Mouse (Mus musculus) stomach, embryonic 16.5 days (tissue): ENCODE results near the gene Cpa3. TPM values are rescaled to one million over a fixed set of nuclear protein-coding genes. Genes with fewer than 3 reads are reported as not detected.
A peak's percentile ranks its signal among the peaks of the same experiment; 100 is the strongest.

ENCODE experiments used
- ATAC-seq: fragments of 200-750 bp; cut with Nextera tagmentation; 2 replicates; pipeline ENCODE4 v1.8.0; 2017; ENCODE audit warnings: moderate number of reproducible peaks, moderate TSS enrichment; ENCODE audit not compliant: insufficient read depth, low FRiP score
- H3K27ac ChIP-seq: fragments of 300-500 bp; sonication (generic); 2 replicates; pipeline ENCODE4 v1.5.1; 2014; ENCODE audit warnings: low read length
- H3K27me3 ChIP-seq: fragments of 300-500 bp; sonication (generic); 2 replicates; pipeline ENCODE4 v1.6.1; 2014; ENCODE audit warnings: low read length, control low read depth, mixed read lengths; ENCODE audit not compliant: control insufficient read depth, insufficient read depth
- H3K36me3 ChIP-seq: fragments of 300-500 bp; sonication (generic); 2 replicates; pipeline ENCODE4 v1.6.1; 2014; ENCODE audit warnings: low read length; ENCODE audit not compliant: control insufficient read depth, insufficient read depth
- H3K4me1 ChIP-seq: fragments of 300-500 bp; sonication (generic); 2 replicates; pipeline ENCODE4 v1.6.1; 2014; ENCODE audit warnings: low read length, control low read depth, mixed read lengths; ENCODE audit not compliant: control insufficient read depth, insufficient read depth
- H3K4me2 ChIP-seq: fragments of 300-500 bp; sonication (generic); 2 replicates; pipeline ENCODE4 v1.6.1; 2014; ENCODE audit warnings: low read depth, low read length, mixed read lengths
- H3K4me3 ChIP-seq: fragments of 300-500 bp; sonication (generic); replicated peaks from 2 replicates; pipeline ENCODE4 v1.5.1; 2014; ENCODE audit warnings: mild to moderate bottlenecking, low read length
- H3K9ac ChIP-seq: fragments of 300-500 bp; sonication (generic); 2 replicates; pipeline ENCODE4 v1.6.1; 2014; ENCODE audit warnings: low read length
- H3K9me3 ChIP-seq: fragments of 300-500 bp; sonication (generic); replicated peaks from 2 replicates; pipeline ENCODE4 v1.6.1; 2016; ENCODE audit warnings: low read length, control low read depth; ENCODE audit not compliant: control insufficient read depth
- WGBS: fragments of 180-500 bp; shearing (Covaris S2); extraction: QIAGEN DNeasy Blood & Tissue Kit; methylation state at CpG from one replicate; pipeline ENCODE4 v1.1.7; 2014; 5-methylcytosine and 5-hydroxymethylcytosine counted together
- polyA plus RNA-seq: library from polyadenylated mRNA; unstranded; fragments of >200 nt; fragmentation: Nextera tagmentation; extraction: Ambion mirVana; gene quantifications from 2 replicates; pipeline ENCODE4 v1.2.1, GENCODE M21; 2015

The Cpa3 gene
- polyA plus RNA-seq = 17.9 and 36.5 TPM in 2 replicates

GRCm38 (mm10) chr3:20242050-20242449 lies at the start of gene Cpa3:
Gene Cpa3, minus strand, starts transcription at chr3:20242181.
- no peak for ATAC-seq
- 72% methylated on average over 3 of the region's 3 CpGs for WGBS
- H3K36me3 ChIP-seq = no peaks in the 10 kb centered on the region

DNA sequence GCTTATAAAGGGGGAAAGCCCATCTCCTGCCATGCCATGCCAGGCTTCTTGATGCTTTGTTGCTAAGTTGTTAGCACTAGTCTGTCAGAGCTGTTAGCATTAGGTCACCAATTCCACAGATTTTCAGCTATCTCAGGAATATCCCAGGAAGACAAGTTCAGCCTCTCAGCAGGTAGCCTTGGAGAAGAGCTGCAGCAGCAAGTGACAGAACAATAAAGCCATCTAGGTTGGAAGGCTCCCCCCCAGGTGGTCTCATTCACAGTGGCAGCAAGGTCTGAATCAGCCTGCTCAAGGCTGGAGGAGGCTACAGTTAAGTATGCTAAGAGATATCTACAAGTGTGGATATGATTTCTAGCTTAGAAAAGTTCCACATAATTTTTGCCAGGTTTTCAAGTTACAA lies 49.4 kb upstream of the Cpa3 start:
- Histone ChIP-seq H3K36me3 (no peaks in the 10 kb centered on the region), H3K4me2 (no peak overlapping the region)
- ATAC-seq = no peak

More at GRCm38 (mm10) chr3:20242050-20242449, at the start of gene Cpa3:
- no peaks in the 10 kb centered on the region for H3K9me3 ChIP-seq
- no peaks in the 10 kb centered on the region for H3K27me3 ChIP-seq
- no peak within 1 kb of the TSS for H3K27ac ChIP-seq
- no peak within 1 kb of the TSS for H3K4me2 ChIP-seq
- H3K4me1 ChIP-seq = no peaks in the 10 kb centered on the region
- H3K4me3 ChIP-seq = no peak within 1 kb of the TSS
- H3K9ac ChIP-seq = no peak within 1 kb of the TSS

GRCm38 (mm10) chr3:20288761-20289160 lies 46.8 kb upstream of the Cpa3 start:
- no peak for ATAC-seq
- WGBS = 58% methylated on average over 2 of the region's 2 CpGs
- Histone ChIP-seq H3K4me3 (no peak overlapping the region), H3K9ac (no peak overlapping the region), H3K4me1 (no peaks in the 10 kb centered on the region), H3K27me3 (no peaks in the 10 kb centered on the region), H3K27ac (no peak overlapping the region), H3K9me3 (no peaks in the 10 kb centered on the region), H3K36me3 (no peaks in the 10 kb centered on the region), H3K4me2 (no peak overlapping the region)

More for the DNA sequence above, 49.4 kb upstream of the Cpa3 start:
- Histone ChIP-seq H3K9me3 (no peaks in the 10 kb centered on the region), H3K27me3 (no peaks in the 10 kb centered on the region), H3K27ac (no peak overlapping the region), H3K4me3 (no peak overlapping the region), H3K9ac (no peak overlapping the region), H3K4me1 (no peaks in the 10 kb centered on the region)

- no peak for ATAC-seq
- Histone ChIP-seq H3K27ac (no peak overlapping the region), H3K4me2 (no peak overlapping the region), H3K9me3 (no peaks in the 10 kb centered on the region), H3K4me3 (no peak overlapping the region), H3K36me3 (no peaks in the 10 kb centered on the region), H3K27me3 (no peaks in the 10 kb centered on the region), H3K9ac (no peak overlapping the region), H3K4me1 (no peaks in the 10 kb centered on the region)
- 60% methylated on average over 1 of the region's 1 CpGs for WGBS
Observed at GRCm38 (mm10) chr3:20281796-20282195, 39.8 kb upstream of the Cpa3 start.

DNA sequence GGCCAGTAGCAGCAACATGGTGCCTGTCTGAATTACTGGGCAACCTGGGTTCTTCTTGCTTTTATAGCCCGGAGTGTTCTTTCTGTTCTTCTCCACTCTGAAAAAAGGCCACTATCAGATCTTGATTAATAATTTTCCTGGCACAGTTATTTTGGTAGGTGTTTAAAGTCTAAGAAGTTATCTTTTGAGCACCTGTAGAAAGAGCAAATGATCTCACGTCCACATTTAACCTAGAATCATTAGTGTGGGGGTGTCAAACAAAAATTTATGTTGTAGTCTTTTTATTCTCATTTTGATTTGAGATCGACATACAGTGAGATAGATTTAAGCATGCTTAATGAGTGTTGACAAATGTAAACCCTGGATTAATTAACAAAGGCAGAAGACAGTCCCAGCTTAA lies 33.7 kb upstream of the Cpa3 start, which contains the start of gene Cpb1:
Cpb1 (minus strand) TSS at position 101 of the 400 bp plus-strand sequence.
- Histone ChIP-seq H3K4me2 (no peak within 1 kb of the TSS), H3K27me3 (no peaks in the 10 kb centered on the region), H3K36me3 (no peaks in the 10 kb centered on the region), H3K9me3 (no peaks in the 10 kb centered on the region), H3K27ac (no peak within 1 kb of the TSS), H3K4me1 (no peaks in the 10 kb centered on the region), H3K4me3 (no peak within 1 kb of the TSS), H3K9ac (no peak within 1 kb of the TSS)
- WGBS = 76% methylated on average over 3 of the region's 3 CpGs
- ATAC-seq = no peak

DNA sequence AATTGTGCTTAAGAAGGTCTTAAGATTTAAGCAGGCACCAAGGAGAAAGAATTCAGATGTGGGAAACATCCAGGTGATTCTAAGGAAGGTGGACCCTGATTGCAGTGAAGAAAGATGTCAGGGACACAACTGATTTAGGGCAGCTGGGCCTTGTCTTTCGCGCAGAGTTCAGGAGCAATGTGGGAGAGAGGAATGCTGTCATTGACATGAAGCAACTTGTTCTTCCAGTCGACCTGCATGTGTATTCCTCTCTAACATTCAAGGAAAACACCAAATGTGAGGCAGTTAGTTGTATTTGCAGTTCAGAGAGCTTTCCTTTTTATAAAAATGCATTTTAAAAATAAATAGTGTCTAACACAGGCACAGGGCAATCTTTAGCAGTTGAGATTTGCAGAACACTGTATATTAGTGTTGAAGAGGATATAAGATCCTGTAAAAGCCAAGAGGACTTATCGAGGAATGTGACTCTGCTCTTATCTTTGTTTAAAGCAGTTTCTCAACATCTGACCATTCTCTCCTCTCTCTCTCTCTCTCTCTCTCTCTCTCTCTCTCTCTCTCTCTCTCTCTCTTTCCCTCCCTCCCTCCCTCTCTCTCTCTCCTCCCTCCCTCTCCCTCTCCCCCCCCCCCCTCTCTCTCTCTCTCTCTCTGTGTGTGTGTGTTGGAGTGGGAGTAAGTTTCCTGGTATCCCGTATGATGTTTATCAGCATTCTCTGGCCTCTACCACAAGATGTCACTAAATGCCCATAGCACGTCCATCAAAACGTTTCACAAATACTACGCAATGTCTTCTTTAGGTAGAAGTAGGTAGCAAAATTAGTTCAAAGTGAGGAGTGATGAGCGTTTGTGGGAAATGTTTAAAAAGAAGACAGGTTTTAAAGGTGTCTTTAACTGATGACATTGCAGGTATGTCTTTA lies 12.8 kb upstream of the Cpa3 start:
- H3K36me3 ChIP-seq = no peaks in the 10 kb centered on the region
- 25% methylated on average over 9 of the region's 9 CpGs for WGBS
- H3K9me3 ChIP-seq = no peaks in the 10 kb centered on the region
- H3K4me3 ChIP-seq = no peak overlapping the region
- no peak for ATAC-seq
- H3K27me3 ChIP-seq = no peaks in the 10 kb centered on the region
- no peak overlapping the region for H3K27ac ChIP-seq
- no peaks in the 10 kb centered on the region for H3K4me1 ChIP-seq
- H3K9ac ChIP-seq = no peak overlapping the region
- H3K4me2 ChIP-seq = no peak overlapping the region

DNA sequence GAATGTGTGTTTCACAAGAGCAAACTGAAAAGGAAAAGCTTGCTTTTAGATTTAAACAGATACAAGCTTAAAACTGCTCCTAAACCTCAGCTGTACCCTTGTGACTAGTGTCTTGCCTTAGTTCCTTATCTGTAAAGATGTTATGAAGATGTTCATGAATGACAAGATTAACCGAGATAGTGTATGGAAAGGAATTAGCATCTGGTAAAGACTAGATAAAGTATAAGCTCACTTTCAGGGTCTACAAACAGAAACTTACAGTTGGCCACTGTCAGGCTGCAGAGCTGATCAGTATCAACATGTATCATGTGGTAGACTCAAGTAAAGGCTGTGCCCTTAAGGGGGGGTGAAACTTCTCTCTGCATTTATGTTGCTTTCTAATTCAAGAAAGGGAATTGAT lies 1.9 kb upstream of the Cpa3 start:
- ATAC-seq = no peak
- H3K27me3 ChIP-seq = no peaks in the 10 kb centered on the region
- no peak overlapping the region for H3K9ac ChIP-seq
- 78% methylated on average over 1 of the region's 1 CpGs for WGBS
- H3K4me2 ChIP-seq = no peak overlapping the region
- H3K4me3 ChIP-seq = no peak overlapping the region
- no peaks in the 10 kb centered on the region for H3K36me3 ChIP-seq
- H3K9me3 ChIP-seq = no peaks in the 10 kb centered on the region
- no peak overlapping the region for H3K27ac ChIP-seq
- H3K4me1 ChIP-seq = no peaks in the 10 kb centered on the region

DNA sequence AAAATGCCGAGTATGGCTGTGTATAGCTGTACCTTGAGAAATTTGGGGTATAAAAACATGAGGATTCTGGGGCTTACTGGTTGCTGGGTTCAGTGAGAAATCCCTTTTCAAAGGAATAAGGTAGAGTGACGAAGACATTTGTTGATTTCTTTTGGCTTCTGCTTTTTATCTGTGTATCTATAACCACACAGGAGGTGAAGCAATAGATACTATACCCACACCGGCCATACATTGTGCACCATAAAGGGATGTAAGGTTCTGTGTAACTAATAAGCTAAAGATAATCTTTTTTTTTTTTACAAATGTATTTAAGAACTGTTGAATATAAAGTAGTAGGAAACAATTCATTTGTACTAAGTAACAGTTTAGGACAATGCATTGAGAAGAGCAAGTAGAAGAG lies 2.2 kb downstream of the Cpa3 start:
- no peaks in the 10 kb centered on the region for H3K9me3 ChIP-seq
- no peak overlapping the region for H3K9ac ChIP-seq
- H3K27me3 ChIP-seq = no peaks in the 10 kb centered on the region
- no peak for ATAC-seq
- H3K36me3 ChIP-seq = no peaks in the 10 kb centered on the region
- H3K27ac ChIP-seq = no peak overlapping the region
- H3K4me2 ChIP-seq = no peak overlapping the region
- WGBS = 79% methylated on average over 3 of the region's 3 CpGs
- H3K4me3 ChIP-seq = no peak overlapping the region
- H3K4me1 ChIP-seq = no peaks in the 10 kb centered on the region

DNA sequence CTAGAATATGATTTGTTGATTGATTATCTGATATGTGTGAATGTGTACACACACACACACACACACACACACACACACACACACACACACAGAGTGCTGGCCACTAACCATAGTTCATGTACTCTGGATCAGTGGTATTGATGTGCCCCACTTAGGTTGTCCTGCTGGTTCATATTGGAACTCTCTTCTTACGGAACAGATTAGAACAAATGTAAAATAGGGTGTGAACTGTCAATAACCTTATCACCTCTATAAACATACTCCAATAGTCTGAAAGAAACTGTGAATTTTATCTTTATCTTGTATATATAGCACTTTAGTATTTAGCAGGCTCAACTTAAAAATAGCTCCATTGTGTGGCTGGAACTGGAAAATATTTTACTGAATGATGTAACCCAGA lies 5.0 kb downstream of the Cpa3 start:
- H3K27me3 ChIP-seq = no peaks in the 10 kb centered on the region
- no peak overlapping the region for H3K9ac ChIP-seq
- 37% methylated on average over 1 of the region's 1 CpGs for WGBS
- no peak overlapping the region for H3K4me3 ChIP-seq
- peak; percentile 82; the same call in 1 of the 2 replicates for ATAC-seq
- no peaks in the 10 kb centered on the region for H3K4me1 ChIP-seq
- no peak overlapping the region for H3K4me2 ChIP-seq
- no peak overlapping the region for H3K27ac ChIP-seq
- no peaks in the 10 kb centered on the region for H3K9me3 ChIP-seq
- no peaks in the 10 kb centered on the region for H3K36me3 ChIP-seq
